Mouse (Mus musculus) erythroblast, embryonic 14.5 days (primary cell): ENCODE results near the gene Lhfpl3.

Experiments used
- GATA1 ChIP-seq: IDR thresholded peaks from 2 replicates; pipeline ENCODE4 v1.6.1; 2012; ENCODE audit warnings: low read length, inconsistent platforms, mixed read lengths
- TAL1 ChIP-seq: IDR thresholded peaks from 3 replicates; pipeline ENCODE4 v1.6.1; 2012; ENCODE audit warnings: low read length, inconsistent platforms, mixed read lengths

GRCm38 (mm10) chr5:22856480-22856879 is 110.6 kb downstream of the Lhfpl3 start:
- TF ChIP-seq GATA1 (no peak), TAL1 (no peak)
